Mouse (Mus musculus): ENCODE results near the gene Kpna1. TPM values are rescaled to one million over a fixed set of nuclear protein-coding genes. Genes with fewer than 3 reads are reported as not detected.

The Kpna1 gene
- polyA plus RNA-seq, 1 experiment from 2014 or later: 46.0 TPM

Other genes with a start within 250 kb of the Kpna1 start
- 15.7 and 20.1 TPM in 2 replicates for gene Dirc2, start 209.4 kb upstream of the Kpna1 start, polyA plus RNA-seq (2014; fragmentation: Nextera tagmentation; extraction: Ambion mirVana)
- 6.4 and 8.8 TPM in 2 replicates for gene Hspbap1, start 208.4 kb upstream of the Kpna1 start, polyA plus RNA-seq (2014; fragmentation: Nextera tagmentation; extraction: Ambion mirVana)
- 1.1 and 1.3 TPM in 2 replicates for gene Parp14, start 107.2 kb upstream of the Kpna1 start, polyA plus RNA-seq (2014; fragmentation: Nextera tagmentation; extraction: Ambion mirVana)
- 8.4 and 9.9 TPM in 2 replicates for gene Parp9, start 40.3 kb upstream of the Kpna1 start, polyA plus RNA-seq (2014; fragmentation: Nextera tagmentation; extraction: Ambion mirVana)
- gene Dtx3l, start 39.6 kb upstream of the Kpna1 start, polyA plus RNA-seq (2014; fragmentation: Nextera tagmentation; extraction: Ambion mirVana): 7.0 TPM in 2 replicates
- 7.8 and 7.9 TPM in 2 replicates for gene Wdr5b, start 62.4 kb downstream of the Kpna1 start, polyA plus RNA-seq (2014; fragmentation: Nextera tagmentation; extraction: Ambion mirVana)
- gene Fam162a, start 92.8 kb downstream of the Kpna1 start, polyA plus RNA-seq (2014; fragmentation: Nextera tagmentation; extraction: Ambion mirVana): 997 and 1,000 TPM in 2 replicates
- gene Ccdc58, start 92.9 kb downstream of the Kpna1 start, polyA plus RNA-seq (2014; fragmentation: Nextera tagmentation; extraction: Ambion mirVana): 76.2 and 77.5 TPM in 2 replicates
- not detected in 2 replicates for gene Csta1, start 152.5 kb downstream of the Kpna1 start, polyA plus RNA-seq (2014; fragmentation: Nextera tagmentation; extraction: Ambion mirVana)
- gene Stfa2l1, start 178.1 kb downstream of the Kpna1 start, polyA plus RNA-seq (2014; fragmentation: Nextera tagmentation; extraction: Ambion mirVana): 0.57 TPM in 1 of 2 replicates, not detected in the other
- 2.0 TPM in 1 of 2 replicates, not detected in the other for gene Gm5483, start 205.5 kb downstream of the Kpna1 start, polyA plus RNA-seq (2014; fragmentation: Nextera tagmentation; extraction: Ambion mirVana)
- gene Gm5416, start 231.7 kb downstream of the Kpna1 start, polyA plus RNA-seq (2014; fragmentation: Nextera tagmentation; extraction: Ambion mirVana): not detected in 2 replicates
- not detected in 2 replicates for gene 2010005H15Rik, start 242.7 kb downstream of the Kpna1 start, polyA plus RNA-seq (2014; fragmentation: Nextera tagmentation; extraction: Ambion mirVana)